Mouse (Mus musculus) liver, embryonic 15.5 days (tissue): ENCODE results near the gene Plxnc1. TPM values are rescaled to one million over a fixed set of nuclear protein-coding genes. Genes with fewer than 3 reads are reported as not detected.

Experiments used
- ATAC-seq: fragments of 200-750 bp; cut with Nextera tagmentation; 2 replicates; pipeline ENCODE4 v1.8.0; 2017; ENCODE audit warnings: moderate number of reproducible peaks, mild to moderate bottlenecking, moderate library complexity; ENCODE audit not compliant: insufficient read depth
- H3K27ac ChIP-seq: fragments of 300-500 bp; sonication (generic); replicated peaks from 2 replicates; pipeline ENCODE4 v1.5.1; 2015; ENCODE audit warnings: mild to moderate bottlenecking, inconsistent platforms
- H3K27me3 ChIP-seq: fragments of 300-500 bp; sonication (generic); 2 replicates; pipeline ENCODE4 v1.6.1; 2015; ENCODE audit warnings: mild to moderate bottlenecking, inconsistent platforms
- H3K36me3 ChIP-seq: fragments of 300-500 bp; sonication (generic); replicated peaks from 2 replicates; pipeline ENCODE4 v1.6.1; 2015; ENCODE audit warnings: moderate library complexity, mild to moderate bottlenecking, inconsistent platforms
- H3K4me1 ChIP-seq: fragments of 300-500 bp; sonication (generic); replicated peaks from 2 replicates; pipeline ENCODE4 v1.6.1; 2015; ENCODE audit warnings: inconsistent platforms
- H3K4me2 ChIP-seq: fragments of 300-500 bp; sonication (generic); 2 replicates; pipeline ENCODE4 v1.6.1; 2015; ENCODE audit warnings: moderate library complexity, mild to moderate bottlenecking, inconsistent platforms
- H3K4me3 ChIP-seq: fragments of 300-500 bp; sonication (generic); replicated peaks from 2 replicates; pipeline ENCODE4 v1.5.1; 2015; ENCODE audit warnings: mild to moderate bottlenecking, inconsistent platforms
- H3K9ac ChIP-seq: fragments of 300-500 bp; sonication (generic); 2 replicates; pipeline ENCODE4 v1.6.1; 2015; ENCODE audit warnings: moderate library complexity, mild to moderate bottlenecking, inconsistent platforms
- H3K9me3 ChIP-seq: fragments of 300-500 bp; sonication (generic); replicated peaks from 2 replicates; pipeline ENCODE4 v1.6.1; 2016; ENCODE audit warnings: inconsistent platforms
- WGBS: fragments of 180-500 bp; shearing (Covaris S2); methylation state at CpG from one replicate; pipeline ENCODE4 v1.1.7; 2015; ENCODE audit warnings: mixed read lengths; ENCODE audit not compliant: insufficient replicate concordance; 5-methylcytosine and 5-hydroxymethylcytosine counted together
- polyA plus RNA-seq: library from polyadenylated mRNA; unstranded; fragments of >200 nt; fragmentation: Nextera tagmentation; extraction: Ambion mirVana; gene quantifications from 2 replicates; pipeline ENCODE4 v1.2.1, GENCODE M21; 2015

Plxnc1 gene
- polyA plus RNA-seq, 1 experiment from 2014 or later: 2.1 TPM

GRCm38 (mm10) chr10:94818781-94819665 is 125.6 kb downstream of the Plxnc1 start:
- Histone ChIP-seq H3K36me3 (no peaks in the 10 kb centered on the region), H3K9ac (no peak overlapping the region), H3K27ac (no peak overlapping the region), H3K4me3 (no peak overlapping the region), H3K27me3 (no peaks in the 10 kb centered on the region), H3K9me3 (no peaks in the 10 kb centered on the region), H3K4me2 (no peak overlapping the region), H3K4me1 (no peaks in the 10 kb centered on the region)
- WGBS: 84% methylated on average over 17 of the region's 17 CpGs
- no peak for ATAC-seq

GRCm38 (mm10) chr10:94818127-94818526 is 126.5 kb downstream of the Plxnc1 start:
- Histone ChIP-seq H3K4me2 (no peak overlapping the region), H3K4me3 (no peak overlapping the region), H3K27ac (no peak overlapping the region), H3K36me3 (no peaks in the 10 kb centered on the region), H3K27me3 (no peaks in the 10 kb centered on the region), H3K9ac (no peak overlapping the region), H3K9me3 (no peaks in the 10 kb centered on the region), H3K4me1 (no peaks in the 10 kb centered on the region)
- ATAC-seq: no peak
- WGBS: 63% methylated on average over 3 of the region's 3 CpGs

- ATAC-seq: no peak
- Histone ChIP-seq H3K9ac (no peak overlapping the region), H3K9me3 (no peaks in the 10 kb centered on the region), H3K4me2 (no peak overlapping the region), H3K4me1 (peaks cover 26% of the 10 kb centered on the region), H3K4me3 (no peak overlapping the region), H3K36me3 (no peaks in the 10 kb centered on the region), H3K27ac (no peak overlapping the region), H3K27me3 (no peaks in the 10 kb centered on the region)
- WGBS: 55% methylated on average over 17 of the region's 17 CpGs
These were observed 132.5 kb downstream of the Plxnc1 start for GRCm38 (mm10) chr10:94811907-94812851.

- no peak overlapping the region for H3K9ac ChIP-seq
- no peak overlapping the region for H3K4me3 ChIP-seq
- no peaks in the 10 kb centered on the region for H3K27me3 ChIP-seq
- H3K27ac ChIP-seq: no peak overlapping the region
- peak; percentile 30; the same call in 1 of the 2 replicates for ATAC-seq
- 52% methylated on average over 7 of the region's 7 CpGs for WGBS
- H3K36me3 ChIP-seq: no peaks in the 10 kb centered on the region
- H3K4me1 ChIP-seq: peaks cover 26% of the 10 kb centered on the region
- no peak overlapping the region for H3K4me2 ChIP-seq
- no peaks in the 10 kb centered on the region for H3K9me3 ChIP-seq
These were observed 134.6 kb downstream of the Plxnc1 start for GRCm38 (mm10) chr10:94809946-94810472.

- H3K27ac ChIP-seq: no peak overlapping the region
- H3K9ac ChIP-seq: no peak overlapping the region
- peak; percentile 52 for ATAC-seq
- no peaks in the 10 kb centered on the region for H3K9me3 ChIP-seq
- H3K36me3 ChIP-seq: no peaks in the 10 kb centered on the region
- 30% methylated on average over 6 of the region's 6 CpGs for WGBS
- H3K4me3 ChIP-seq: no peak overlapping the region
- no peaks in the 10 kb centered on the region for H3K27me3 ChIP-seq
- peaks cover 29% of the 10 kb centered on the region for H3K4me1 ChIP-seq
- no peak overlapping the region for H3K4me2 ChIP-seq
These were observed 136.4 kb downstream of the Plxnc1 start for GRCm38 (mm10) chr10:94808275-94808674.

GRCm38 (mm10) chr10:94807323-94807722 is 137.3 kb downstream of the Plxnc1 start:
- H3K9me3 ChIP-seq: no peaks in the 10 kb centered on the region
- H3K4me3 ChIP-seq: no peak overlapping the region
- H3K36me3 ChIP-seq: no peaks in the 10 kb centered on the region
- no peak overlapping the region for H3K9ac ChIP-seq
- no peaks in the 10 kb centered on the region for H3K27me3 ChIP-seq
- WGBS: 60% methylated on average over 7 of the region's 7 CpGs
- peaks cover 29% of the 10 kb centered on the region for H3K4me1 ChIP-seq
- no peak overlapping the region for H3K27ac ChIP-seq
- no peak overlapping the region for H3K4me2 ChIP-seq
- ATAC-seq: no peak

GRCm38 (mm10) chr10:94804909-94805220 is 139.8 kb downstream of the Plxnc1 start:
- Histone ChIP-seq H3K4me1 (peaks cover 28% of the 10 kb centered on the region), H3K4me2 (no peak overlapping the region), H3K36me3 (no peaks in the 10 kb centered on the region), H3K27me3 (no peaks in the 10 kb centered on the region), H3K4me3 (no peak overlapping the region), H3K9me3 (no peaks in the 10 kb centered on the region), H3K27ac (no peak overlapping the region), H3K9ac (no peak overlapping the region)
- ATAC-seq: no peak
- 74% methylated on average over 1 of the region's 1 CpGs for WGBS

- Histone ChIP-seq H3K9ac (no peak overlapping the region), H3K27ac (no peak overlapping the region), H3K4me3 (no peak overlapping the region), H3K9me3 (no peaks in the 10 kb centered on the region), H3K27me3 (no peaks in the 10 kb centered on the region), H3K4me2 (no peak overlapping the region), H3K4me1 (peaks cover 22% of the 10 kb centered on the region), H3K36me3 (no peaks in the 10 kb centered on the region)
- no peak for ATAC-seq
- WGBS: 55% methylated on average over 10 of the region's 10 CpGs
These were observed 140.4 kb downstream of the Plxnc1 start for GRCm38 (mm10) chr10:94804029-94804908.

GRCm38 (mm10) chr10:94800677-94801354 is 143.8 kb downstream of the Plxnc1 start:
- ATAC-seq: peak; percentile 60
- Histone ChIP-seq H3K4me3 (no peak overlapping the region), H3K4me2 (no peak overlapping the region), H3K36me3 (peaks cover 4% of the 10 kb centered on the region; the same call in 1 of the 2 replicates), H3K27me3 (no peaks in the 10 kb centered on the region), H3K9me3 (no peaks in the 10 kb centered on the region), H3K27ac (no peak overlapping the region), H3K4me1 (peaks cover 9% of the 10 kb centered on the region; the same call in 1 of the 2 replicates), H3K9ac (no peak overlapping the region)
- WGBS: 28% methylated on average over 7 of the region's 7 CpGs
